Mouse (Mus musculus): Measurements from ENCODE around the gene Mcur1. TPM values are rescaled to one million over a fixed set of nuclear protein-coding genes. Genes with fewer than 3 reads are reported as not detected.
A peak's percentile ranks its signal among the peaks of the same experiment; 100 is the strongest.

Mcur1 gene
- polyA plus RNA-seq, 1 experiment from 2014 or later, result 14.9 TPM

DNA sequence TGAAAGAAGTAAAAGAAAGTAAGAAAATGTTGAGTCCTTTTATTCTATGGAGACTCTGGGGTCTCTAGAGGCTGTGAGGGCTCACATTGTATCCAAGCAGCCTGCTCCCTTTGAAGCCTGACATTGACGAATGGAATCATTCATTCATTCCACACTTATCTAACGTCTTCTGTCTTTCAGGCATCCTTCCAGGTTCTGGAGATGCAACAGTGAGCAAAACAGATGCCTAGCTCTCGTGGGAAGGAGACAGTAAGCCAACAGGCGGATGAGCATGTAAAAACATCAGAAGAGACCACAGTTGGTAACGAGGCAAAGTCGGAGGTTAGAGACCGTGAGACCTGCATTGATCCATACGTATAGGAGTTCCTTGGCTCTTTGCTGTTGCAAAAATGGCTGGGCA lies 42.6 kb downstream of the Mcur1 start:
- ATAC-seq (replicated peaks; ENCODE audit: insufficient number of reproducible peaks, low FRiP score, low TSS enrichment, low read depth), result no peak
- Histone ChIP-seq H3K4me1 (ENCODE audit: control insufficient read depth, insufficient read depth, low read length) (no peaks in the 10 kb centered on the region), H3K4me2 (ENCODE audit: low read depth, low read length) (no peak overlapping the region), H3K27ac (replicated peaks; ENCODE audit: low read depth, low read length) (no peak overlapping the region), H3K27me3 (ENCODE audit: control insufficient read depth, insufficient read depth, low read length) (no peaks in the 10 kb centered on the region), H3K9me3 (replicated peaks; ENCODE audit: control insufficient read depth, low read length) (no peaks in the 10 kb centered on the region), H3K9ac (replicated peaks; ENCODE audit: low read length) (no peak overlapping the region), H3K4me3 (ENCODE audit: low read depth, low read length) (no peak overlapping the region), H3K36me3 (replicated peaks; ENCODE audit: control insufficient read depth, insufficient read depth, low read depth, low read length) (no peaks in the 10 kb centered on the region)
- 77% methylated on average over 8 of the region's 8 CpGs for WGBS
- DNase-seq (ENCODE audit: low spot score), result no peak

DNA sequence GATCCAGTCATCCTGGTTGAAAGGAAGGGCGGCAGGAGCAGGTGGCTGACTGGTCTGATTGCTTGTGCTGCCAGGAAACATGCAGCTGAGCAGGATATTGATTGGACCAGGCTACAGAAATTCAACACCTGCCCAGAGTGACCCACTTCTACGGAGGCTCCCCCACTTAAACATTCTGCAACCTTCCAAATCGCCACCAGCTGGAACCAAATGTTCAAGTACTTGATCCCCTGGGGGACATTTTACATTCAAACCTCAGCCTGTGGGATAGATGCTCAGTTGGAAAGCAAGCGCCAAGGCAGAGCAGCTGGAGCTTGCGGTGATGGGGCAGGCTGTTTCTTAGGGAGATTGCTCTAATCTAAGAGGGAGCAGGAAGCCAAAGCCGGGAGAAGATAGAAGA lies 43.1 kb downstream of the Mcur1 start:
- H3K27ac ChIP-seq (replicated peaks; ENCODE audit: low read depth, low read length), result no peak overlapping the region
- DNase-seq (ENCODE audit: low spot score) (no peak), ATAC-seq (replicated peaks; ENCODE audit: insufficient number of reproducible peaks, low FRiP score, low TSS enrichment, low read depth) (no peak)
- H3K9me3 ChIP-seq (replicated peaks; ENCODE audit: control insufficient read depth, low read length), result no peaks in the 10 kb centered on the region
- no peaks in the 10 kb centered on the region for H3K36me3 ChIP-seq (replicated peaks; ENCODE audit: control insufficient read depth, insufficient read depth, low read depth, low read length)
- no peaks in the 10 kb centered on the region for H3K4me1 ChIP-seq (ENCODE audit: control insufficient read depth, insufficient read depth, low read length)
- no peaks in the 10 kb centered on the region for H3K27me3 ChIP-seq (ENCODE audit: control insufficient read depth, insufficient read depth, low read length)
- H3K4me2 ChIP-seq (ENCODE audit: low read depth, low read length), result no peak overlapping the region
- 50% methylated on average over 6 of the region's 6 CpGs for WGBS
- no peak overlapping the region for H3K4me3 ChIP-seq (ENCODE audit: low read depth, low read length)
- H3K9ac ChIP-seq (replicated peaks; ENCODE audit: low read length), result no peak overlapping the region

DNA sequence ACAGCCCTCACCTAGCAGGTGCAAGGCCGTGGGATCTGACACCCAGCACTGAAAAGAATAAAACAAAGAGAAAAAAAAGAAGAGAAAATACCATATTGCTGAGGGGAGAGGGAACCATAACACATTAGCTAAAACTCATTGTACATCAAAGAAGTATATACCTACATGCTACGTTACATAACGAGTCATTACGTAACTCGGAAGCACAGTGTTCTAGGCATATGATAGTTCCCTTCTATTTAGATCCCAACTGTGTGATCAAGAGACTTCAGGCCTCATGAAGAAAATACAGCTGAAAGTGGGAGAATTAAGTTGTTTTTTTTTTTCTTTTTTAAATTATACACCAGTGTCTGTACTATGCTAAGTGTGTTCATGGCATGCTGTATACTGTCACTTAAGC lies 43.9 kb downstream of the Mcur1 start:
- DNase-seq (ENCODE audit: low spot score), result no peak
- H3K27ac ChIP-seq (replicated peaks; ENCODE audit: low read depth, low read length), result no peak overlapping the region
- H3K4me2 ChIP-seq (ENCODE audit: low read depth, low read length), result no peak overlapping the region
- no peak overlapping the region for H3K9ac ChIP-seq (replicated peaks; ENCODE audit: low read length)
- H3K36me3 ChIP-seq (replicated peaks; ENCODE audit: control insufficient read depth, insufficient read depth, low read depth, low read length), result no peaks in the 10 kb centered on the region
- no peak for ATAC-seq (replicated peaks; ENCODE audit: insufficient number of reproducible peaks, low FRiP score, low TSS enrichment, low read depth)
- no peaks in the 10 kb centered on the region for H3K9me3 ChIP-seq (replicated peaks; ENCODE audit: control insufficient read depth, low read length)
- no peak overlapping the region for H3K4me3 ChIP-seq (ENCODE audit: low read depth, low read length)
- H3K4me1 ChIP-seq (ENCODE audit: control insufficient read depth, insufficient read depth, low read length), result no peaks in the 10 kb centered on the region
- WGBS, result 89% methylated on average over 5 of the region's 5 CpGs
- H3K27me3 ChIP-seq (ENCODE audit: control insufficient read depth, insufficient read depth, low read length), result no peaks in the 10 kb centered on the region

DNA sequence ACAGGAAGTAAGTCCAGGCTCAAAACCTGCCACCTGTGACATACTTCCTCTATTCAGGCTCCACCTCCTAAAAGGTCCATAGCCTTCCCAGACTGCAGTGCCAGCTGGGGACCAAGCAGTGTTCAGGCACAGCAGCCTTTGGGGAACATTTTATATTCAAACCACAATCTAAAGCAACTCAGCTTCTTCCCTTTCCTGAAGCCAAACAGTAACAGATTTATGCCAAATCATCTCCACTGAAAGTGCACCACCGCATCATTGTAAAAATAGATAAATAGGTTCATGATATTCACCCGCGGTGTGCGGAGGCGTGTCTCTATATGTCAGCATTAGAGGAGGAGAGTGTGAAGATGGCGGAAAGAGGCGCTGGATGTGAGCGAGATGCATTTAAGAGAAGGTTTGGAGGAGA lies 45.0 kb downstream of the Mcur1 start:
- Histone ChIP-seq H3K27ac (replicated peaks; ENCODE audit: low read depth, low read length) (no peak overlapping the region), H3K4me2 (ENCODE audit: low read depth, low read length) (no peak overlapping the region), H3K4me1 (ENCODE audit: control insufficient read depth, insufficient read depth, low read length) (no peaks in the 10 kb centered on the region), H3K4me3 (ENCODE audit: low read depth, low read length) (no peak overlapping the region), H3K9ac (replicated peaks; ENCODE audit: low read length) (no peak overlapping the region), H3K9me3 (replicated peaks; ENCODE audit: control insufficient read depth, low read length) (no peaks in the 10 kb centered on the region), H3K27me3 (ENCODE audit: control insufficient read depth, insufficient read depth, low read length) (no peaks in the 10 kb centered on the region), H3K36me3 (replicated peaks; ENCODE audit: control insufficient read depth, insufficient read depth, low read depth, low read length) (no peaks in the 10 kb centered on the region)
- no peak for ATAC-seq (replicated peaks; ENCODE audit: insufficient number of reproducible peaks, low FRiP score, low TSS enrichment, low read depth)
- DNase-seq (ENCODE audit: low spot score), result no peak
- WGBS, result 77% methylated on average over 8 of the region's 8 CpGs

DNA sequence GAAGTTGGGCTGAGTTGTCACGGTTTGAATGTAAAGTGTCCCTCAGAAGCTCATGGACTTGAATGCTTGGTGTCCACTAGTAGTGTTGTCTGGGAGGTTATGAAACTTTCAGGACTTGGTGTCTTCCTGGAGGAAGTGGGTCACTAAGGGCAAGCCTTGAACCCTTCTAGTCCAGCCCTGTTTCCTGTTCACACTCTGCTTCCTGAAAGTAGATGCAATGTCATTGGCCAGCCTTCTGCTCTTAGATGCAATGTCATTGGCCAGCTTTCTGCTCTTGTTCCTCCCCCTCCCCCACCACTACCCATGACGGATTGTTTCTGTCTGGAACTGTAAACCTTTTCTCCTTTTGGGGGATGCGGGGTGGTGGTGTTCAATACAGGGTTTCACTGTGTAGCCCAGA lies 47.3 kb downstream of the Mcur1 start:
- H3K4me1 ChIP-seq (ENCODE audit: control insufficient read depth, insufficient read depth, low read length), result no peaks in the 10 kb centered on the region
- DNase-seq (ENCODE audit: low spot score) (no peak), ATAC-seq (replicated peaks; ENCODE audit: insufficient number of reproducible peaks, low FRiP score, low TSS enrichment, low read depth) (no peak)
- no peak overlapping the region for H3K4me2 ChIP-seq (ENCODE audit: low read depth, low read length)
- 92% methylated on average over 3 of the region's 3 CpGs for WGBS
- H3K27me3 ChIP-seq (ENCODE audit: control insufficient read depth, insufficient read depth, low read length), result no peaks in the 10 kb centered on the region
- H3K4me3 ChIP-seq (ENCODE audit: low read depth, low read length), result no peak overlapping the region
- no peaks in the 10 kb centered on the region for H3K9me3 ChIP-seq (replicated peaks; ENCODE audit: control insufficient read depth, low read length)
- H3K36me3 ChIP-seq (replicated peaks; ENCODE audit: control insufficient read depth, insufficient read depth, low read depth, low read length), result no peaks in the 10 kb centered on the region
- H3K27ac ChIP-seq (replicated peaks; ENCODE audit: low read depth, low read length), result no peak overlapping the region
- no peak overlapping the region for H3K9ac ChIP-seq (replicated peaks; ENCODE audit: low read length)

DNA sequence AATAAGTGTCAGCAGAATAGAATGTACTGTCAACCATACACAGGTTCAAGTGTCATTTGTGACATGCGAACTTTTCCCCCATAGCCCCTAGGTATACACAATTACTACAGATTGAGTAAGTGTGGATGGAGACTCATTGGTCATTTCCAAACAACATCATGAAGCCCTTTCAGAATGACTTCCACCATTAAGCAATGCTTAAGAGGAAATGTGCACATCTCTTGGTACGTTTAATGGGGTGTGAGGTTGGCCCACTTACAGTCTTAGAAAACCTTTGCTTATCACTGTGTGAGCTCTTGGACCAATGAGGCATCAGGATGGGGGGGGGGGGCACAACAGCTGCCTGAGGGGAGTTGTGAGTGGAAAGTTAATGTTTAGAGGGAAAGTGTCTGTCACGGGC lies 54.2 kb downstream of the Mcur1 start:
- no peak overlapping the region for H3K4me3 ChIP-seq (ENCODE audit: low read depth, low read length)
- H3K9me3 ChIP-seq (replicated peaks; ENCODE audit: control insufficient read depth, low read length), result no peaks in the 10 kb centered on the region
- H3K27me3 ChIP-seq (ENCODE audit: control insufficient read depth, insufficient read depth, low read length), result no peaks in the 10 kb centered on the region
- no peak overlapping the region for H3K27ac ChIP-seq (replicated peaks; ENCODE audit: low read depth, low read length)
- no peaks in the 10 kb centered on the region for H3K36me3 ChIP-seq (replicated peaks; ENCODE audit: control insufficient read depth, insufficient read depth, low read depth, low read length)
- no peak overlapping the region for H3K4me2 ChIP-seq (ENCODE audit: low read depth, low read length)
- DNase-seq (ENCODE audit: low spot score) (no peak), ATAC-seq (replicated peaks; ENCODE audit: insufficient number of reproducible peaks, low FRiP score, low TSS enrichment, low read depth) (no peak)
- H3K9ac ChIP-seq (replicated peaks; ENCODE audit: low read length), result no peak overlapping the region
- no peaks in the 10 kb centered on the region for H3K4me1 ChIP-seq (ENCODE audit: control insufficient read depth, insufficient read depth, low read length)
- WGBS, result 94% methylated on average over 3 of the region's 3 CpGs

DNA sequence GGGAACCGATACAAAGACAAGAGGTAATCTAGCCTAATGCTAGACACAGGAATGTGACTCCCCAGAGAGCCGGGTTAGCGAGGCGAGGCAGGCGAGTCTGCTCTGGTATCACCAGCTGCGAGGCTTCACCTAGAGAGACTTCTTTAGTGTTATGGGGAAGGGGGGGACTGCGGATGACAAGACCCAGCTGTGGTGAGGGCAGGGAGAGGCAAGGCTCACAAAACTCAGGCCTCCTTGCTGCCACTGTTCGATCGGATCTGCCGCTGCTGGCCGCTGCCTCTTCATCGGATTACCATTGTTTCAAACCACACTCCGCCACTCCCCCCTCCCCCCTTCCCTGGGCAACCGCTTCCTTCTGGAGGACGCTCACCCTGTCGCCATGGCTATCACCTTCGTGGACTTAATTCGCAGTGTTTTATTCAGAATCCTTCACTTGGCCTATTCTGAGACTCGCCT lies 56.6 kb downstream of the Mcur1 start:
- H3K9me3 ChIP-seq (replicated peaks; ENCODE audit: control insufficient read depth, low read length), result no peaks in the 10 kb centered on the region
- ATAC-seq (replicated peaks; ENCODE audit: insufficient number of reproducible peaks, low FRiP score, low TSS enrichment, low read depth) (peak; percentile 74), DNase-seq (ENCODE audit: low spot score) (peak; percentile 73)
- peak overlapping the region; percentile 57 for H3K4me2 ChIP-seq (ENCODE audit: low read depth, low read length)
- WGBS, result 0% methylated on average over 19 of the region's 19 CpGs
- peak overlapping the region; percentile 64 for H3K9ac ChIP-seq (replicated peaks; ENCODE audit: low read length)
- no peaks in the 10 kb centered on the region for H3K36me3 ChIP-seq (replicated peaks; ENCODE audit: control insufficient read depth, insufficient read depth, low read depth, low read length)
- H3K4me1 ChIP-seq (ENCODE audit: control insufficient read depth, insufficient read depth, low read length), result no peaks in the 10 kb centered on the region
- no peaks in the 10 kb centered on the region for H3K27me3 ChIP-seq (ENCODE audit: control insufficient read depth, insufficient read depth, low read length)
- peak overlapping the region; percentile 26 for H3K4me3 ChIP-seq (ENCODE audit: low read depth, low read length)
- H3K27ac ChIP-seq (replicated peaks; ENCODE audit: low read depth, low read length), result peak overlapping the region; percentile 44; the same call in 1 of the 2 replicates

DNA sequence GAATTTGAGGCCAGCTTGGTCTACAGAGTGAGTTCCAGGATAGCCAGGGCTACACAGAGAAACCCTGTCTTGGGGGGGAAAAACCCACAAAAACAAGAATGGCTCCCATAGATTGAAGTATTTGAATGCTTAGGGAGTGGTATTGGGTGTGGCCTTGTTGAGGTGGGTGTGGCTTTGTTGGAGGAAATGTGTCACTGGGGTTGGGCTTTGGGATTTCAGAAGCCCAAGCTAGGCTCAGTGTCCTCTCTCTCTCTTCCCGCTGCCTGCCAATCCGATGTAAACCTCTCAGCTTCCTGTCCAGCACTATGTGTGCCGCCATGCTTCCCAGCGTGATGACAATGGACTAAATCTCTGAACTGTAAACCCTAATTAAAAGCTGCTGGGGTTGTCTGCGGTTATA lies 58.4 kb downstream of the Mcur1 start:
- no peaks in the 10 kb centered on the region for H3K9me3 ChIP-seq (replicated peaks; ENCODE audit: control insufficient read depth, low read length)
- no peak overlapping the region for H3K27ac ChIP-seq (replicated peaks; ENCODE audit: low read depth, low read length)
- WGBS, result 77% methylated on average over 5 of the region's 5 CpGs
- no peaks in the 10 kb centered on the region for H3K27me3 ChIP-seq (ENCODE audit: control insufficient read depth, insufficient read depth, low read length)
- H3K9ac ChIP-seq (replicated peaks; ENCODE audit: low read length), result no peak overlapping the region
- no peak overlapping the region for H3K4me2 ChIP-seq (ENCODE audit: low read depth, low read length)
- H3K4me1 ChIP-seq (ENCODE audit: control insufficient read depth, insufficient read depth, low read length), result no peaks in the 10 kb centered on the region
- H3K36me3 ChIP-seq (replicated peaks; ENCODE audit: control insufficient read depth, insufficient read depth, low read depth, low read length), result no peaks in the 10 kb centered on the region
- no peak overlapping the region for H3K4me3 ChIP-seq (ENCODE audit: low read depth, low read length)
- DNase-seq (ENCODE audit: low spot score) (no peak), ATAC-seq (replicated peaks; ENCODE audit: insufficient number of reproducible peaks, low FRiP score, low TSS enrichment, low read depth) (no peak)

Measured in embryonic facial prominence, embryonic 11.5 days (tissue).